Mouse (Mus musculus) bone marrow macrophage, adult 2 months (primary cell): ENCODE data around the gene Axin1.

Source experiments
- CTCF ChIP-seq: IDR thresholded peaks from 2 replicates; pipeline ENCODE4 v1.5.1; 2012; ENCODE audit warnings: low read depth, mild to moderate bottlenecking, low read length, moderate library complexity
- POLR2A ChIP-seq: IDR thresholded peaks from 2 replicates; pipeline ENCODE4 v1.6.1; 2012; ENCODE audit warnings: mild to moderate bottlenecking, low read depth, low read length, borderline replicate concordance

- no peak for TF ChIP-seq POLR2A
- no peak for TF ChIP-seq CTCF
These were observed 92.7 kb downstream of the Axin1 start for GRCm38 (mm10) chr17:26231156-26231555.
